Mouse (Mus musculus): ENCODE data around the gene Hk1. TPM values are rescaled to one million over a fixed set of nuclear protein-coding genes. Genes with fewer than 3 reads are reported as not detected.

The Hk1 gene
- 25.9 and 28.2 TPM in 2 replicates for polyA plus RNA-seq (2014; fragmentation: Nextera tagmentation; extraction: Ambion mirVana)

- 85% methylated on average over 1 of the region's 1 CpGs for WGBS
- Histone ChIP-seq H3K27ac (ENCODE audit: low read depth, low read length) (no peak within 1 kb of the TSS), H3K4me2 (ENCODE audit: low read depth, low read length, severe bottlenecking) (no peak within 1 kb of the TSS), H3K4me1 (replicated peaks; ENCODE audit: control insufficient read depth, insufficient read depth, low read length) (no peaks in the 10 kb centered on the region), H3K36me3 (ENCODE audit: control insufficient read depth, insufficient read depth, low read length) (no peaks in the 10 kb centered on the region), H3K27me3 (ENCODE audit: control insufficient read depth, insufficient read depth, low read length) (no peaks in the 10 kb centered on the region), H3K4me3 (ENCODE audit: low read depth, low read length) (no peak within 1 kb of the TSS), H3K9me3 (ENCODE audit: control insufficient read depth, low read length) (no peaks in the 10 kb centered on the region), H3K9ac (ENCODE audit: low read length) (no peak within 1 kb of the TSS)
- ATAC-seq (replicated peaks; ENCODE audit: low FRiP score) (no peak), DNase-seq (ENCODE audit: low spot score) (no peak)
These were observed at the start of gene Hk1 for GRCm38 (mm10) chr10:62379808-62380207. Hk1 (minus strand) TSS chr10:62379908.

DNA sequence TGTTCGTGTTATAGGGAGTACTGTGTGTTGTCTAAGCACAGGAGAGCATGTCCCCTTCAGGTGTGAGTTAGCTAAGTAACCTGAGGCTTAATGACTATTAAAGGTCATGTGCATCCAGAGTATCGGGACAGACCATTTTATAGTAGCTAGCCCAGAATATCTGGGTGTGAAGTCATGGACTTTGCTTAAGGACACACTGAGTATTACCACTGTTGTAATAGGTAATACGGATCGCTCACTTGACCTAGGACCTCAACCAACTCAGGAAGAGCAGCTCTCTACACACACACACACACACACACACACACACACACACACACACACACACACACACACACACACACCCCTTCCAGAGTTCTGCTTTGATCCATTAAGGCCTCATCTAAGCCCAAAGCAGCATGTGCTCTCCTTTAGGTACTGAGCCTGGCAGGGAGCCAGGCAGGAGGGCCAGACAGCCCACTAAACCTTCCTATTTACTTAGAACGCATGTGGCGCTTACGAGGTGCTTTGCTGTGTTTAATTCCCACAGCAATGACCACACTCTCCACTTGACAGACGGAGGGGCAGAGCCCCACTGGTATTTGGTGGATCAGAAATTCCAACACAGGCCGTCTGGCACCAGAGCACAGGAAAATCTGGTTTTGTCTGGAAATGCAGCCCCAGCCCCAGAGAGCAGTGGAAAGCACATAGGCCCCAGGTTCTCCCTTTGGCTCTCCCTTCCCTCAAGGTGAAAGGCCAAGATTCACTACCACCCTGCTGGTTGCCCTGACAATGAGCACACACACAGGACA, 45.6 kb upstream of the Hk1 start:
- Histone ChIP-seq H3K27ac (ENCODE audit: low read depth, low read length) (no peak overlapping the region), H3K4me2 (ENCODE audit: low read depth, low read length, severe bottlenecking) (no peak overlapping the region), H3K4me3 (ENCODE audit: low read depth, low read length) (no peak overlapping the region), H3K36me3 (ENCODE audit: control insufficient read depth, insufficient read depth, low read length) (peaks cover 11% of the 10 kb centered on the region), H3K4me1 (replicated peaks; ENCODE audit: control insufficient read depth, insufficient read depth, low read length) (no peaks in the 10 kb centered on the region), H3K9ac (ENCODE audit: low read length) (no peak overlapping the region), H3K27me3 (ENCODE audit: control insufficient read depth, insufficient read depth, low read length) (no peaks in the 10 kb centered on the region), H3K9me3 (ENCODE audit: control insufficient read depth, low read length) (no peaks in the 10 kb centered on the region)
- ATAC-seq (replicated peaks; ENCODE audit: low FRiP score) (no peak), DNase-seq (ENCODE audit: low spot score) (no peak)
- 55% methylated on average over 9 of the region's 9 CpGs for WGBS

GRCm38 (mm10) chr10:62422255-62422654, 42.5 kb upstream of the Hk1 start, which contains the start of gene Hkdc1:
Hkdc1 (minus strand) TSS chr10:62422491.
- no peak within 1 kb of the TSS for H3K4me2 ChIP-seq (ENCODE audit: low read depth, low read length, severe bottlenecking)
- H3K36me3 ChIP-seq (ENCODE audit: control insufficient read depth, insufficient read depth, low read length), result no peaks in the 10 kb centered on the region
- WGBS, result 50% methylated on average over 15 of the region's 15 CpGs
- DNase-seq (ENCODE audit: low spot score), result no peak
- no peak within 1 kb of the TSS for H3K4me3 ChIP-seq (ENCODE audit: low read depth, low read length)
- no peaks in the 10 kb centered on the region for H3K27me3 ChIP-seq (ENCODE audit: control insufficient read depth, insufficient read depth, low read length)
- no peaks in the 10 kb centered on the region for H3K9me3 ChIP-seq (ENCODE audit: control insufficient read depth, low read length)
- H3K4me1 ChIP-seq (replicated peaks; ENCODE audit: control insufficient read depth, insufficient read depth, low read length), result no peaks in the 10 kb centered on the region
- H3K27ac ChIP-seq (ENCODE audit: low read depth, low read length), result no peak within 1 kb of the TSS
- H3K9ac ChIP-seq (ENCODE audit: low read length), result no peak within 1 kb of the TSS
- ATAC-seq (replicated peaks; ENCODE audit: low FRiP score), result no peak

DNA sequence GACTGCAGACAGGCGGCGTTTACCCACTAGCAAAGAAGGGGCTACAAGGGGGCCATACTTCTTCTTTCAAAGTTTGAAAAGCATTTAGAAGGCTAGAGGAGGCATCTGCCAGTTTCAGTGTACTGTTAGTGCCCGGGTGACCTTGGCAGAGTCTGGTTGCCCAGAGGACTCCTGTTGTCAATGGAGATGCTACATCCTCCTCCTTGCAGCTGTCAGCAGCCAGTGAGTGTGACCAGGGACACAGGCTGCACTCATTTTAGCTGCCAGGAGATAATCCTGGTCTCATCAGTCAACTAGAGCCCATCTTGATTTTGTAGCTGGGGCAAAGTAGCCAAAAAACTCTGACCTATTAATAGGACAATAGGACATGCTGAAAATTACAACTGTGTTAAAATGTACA, 41.4 kb upstream of the Hk1 start:
- Histone ChIP-seq H3K27me3 (ENCODE audit: control insufficient read depth, insufficient read depth, low read length) (no peaks in the 10 kb centered on the region), H3K9ac (ENCODE audit: low read length) (no peak overlapping the region), H3K9me3 (ENCODE audit: control insufficient read depth, low read length) (no peaks in the 10 kb centered on the region), H3K4me1 (replicated peaks; ENCODE audit: control insufficient read depth, insufficient read depth, low read length) (no peaks in the 10 kb centered on the region), H3K4me2 (ENCODE audit: low read depth, low read length, severe bottlenecking) (no peak overlapping the region), H3K27ac (ENCODE audit: low read depth, low read length) (no peak overlapping the region), H3K4me3 (ENCODE audit: low read depth, low read length) (no peak overlapping the region), H3K36me3 (ENCODE audit: control insufficient read depth, insufficient read depth, low read length) (no peaks in the 10 kb centered on the region)
- DNase-seq (ENCODE audit: low spot score) (no peak), ATAC-seq (replicated peaks; ENCODE audit: low FRiP score) (no peak)
- 92% methylated on average over 3 of the region's 3 CpGs for WGBS

GRCm38 (mm10) chr10:62420399-62420798, 40.7 kb upstream of the Hk1 start:
- WGBS, result 77% methylated on average over 6 of the region's 6 CpGs
- no peak overlapping the region for H3K27ac ChIP-seq (ENCODE audit: low read depth, low read length)
- H3K9me3 ChIP-seq (ENCODE audit: control insufficient read depth, low read length), result no peaks in the 10 kb centered on the region
- no peaks in the 10 kb centered on the region for H3K36me3 ChIP-seq (ENCODE audit: control insufficient read depth, insufficient read depth, low read length)
- DNase-seq (ENCODE audit: low spot score) (no peak), ATAC-seq (replicated peaks; ENCODE audit: low FRiP score) (no peak)
- H3K4me1 ChIP-seq (replicated peaks; ENCODE audit: control insufficient read depth, insufficient read depth, low read length), result no peaks in the 10 kb centered on the region
- no peak overlapping the region for H3K4me2 ChIP-seq (ENCODE audit: low read depth, low read length, severe bottlenecking)
- H3K9ac ChIP-seq (ENCODE audit: low read length), result no peak overlapping the region
- no peak overlapping the region for H3K4me3 ChIP-seq (ENCODE audit: low read depth, low read length)
- H3K27me3 ChIP-seq (ENCODE audit: control insufficient read depth, insufficient read depth, low read length), result no peaks in the 10 kb centered on the region

DNA sequence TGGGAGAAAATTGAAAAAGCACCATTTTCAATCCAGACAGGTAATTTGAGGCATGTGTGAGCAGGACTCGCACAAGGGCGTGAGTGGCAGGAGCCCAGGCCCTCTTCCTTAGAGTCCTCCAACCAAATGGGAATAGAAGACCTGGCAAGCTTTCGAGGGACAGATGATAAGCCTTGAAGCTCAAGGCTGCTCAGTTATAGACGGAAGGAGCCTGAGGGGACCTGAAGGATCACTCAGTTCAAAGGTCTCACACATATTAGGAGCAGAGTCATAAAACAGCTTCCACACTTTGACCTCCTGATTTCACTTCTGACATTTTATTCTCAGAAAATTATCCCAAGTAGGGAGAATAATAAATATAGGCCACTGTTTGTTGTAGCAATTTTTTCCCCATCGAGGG, 39.7 kb upstream of the Hk1 start:
- Histone ChIP-seq H3K4me1 (replicated peaks; ENCODE audit: control insufficient read depth, insufficient read depth, low read length) (no peaks in the 10 kb centered on the region), H3K27ac (ENCODE audit: low read depth, low read length) (no peak overlapping the region), H3K9me3 (ENCODE audit: control insufficient read depth, low read length) (no peaks in the 10 kb centered on the region), H3K4me3 (ENCODE audit: low read depth, low read length) (no peak overlapping the region), H3K36me3 (ENCODE audit: control insufficient read depth, insufficient read depth, low read length) (no peaks in the 10 kb centered on the region), H3K9ac (ENCODE audit: low read length) (no peak overlapping the region), H3K4me2 (ENCODE audit: low read depth, low read length, severe bottlenecking) (no peak overlapping the region), H3K27me3 (ENCODE audit: control insufficient read depth, insufficient read depth, low read length) (no peaks in the 10 kb centered on the region)
- 85% methylated on average over 5 of the region's 5 CpGs for WGBS
- DNase-seq (ENCODE audit: low spot score), result no peak
- no peak for ATAC-seq (replicated peaks; ENCODE audit: low FRiP score)

- H3K9ac ChIP-seq (ENCODE audit: low read length), result no peak overlapping the region
- no peak overlapping the region for H3K27ac ChIP-seq (ENCODE audit: low read depth, low read length)
- no peak for DNase-seq (ENCODE audit: low spot score)
- no peaks in the 10 kb centered on the region for H3K4me1 ChIP-seq (replicated peaks; ENCODE audit: control insufficient read depth, insufficient read depth, low read length)
- ATAC-seq (replicated peaks; ENCODE audit: low FRiP score), result no peak
- 55% methylated on average over 7 of the region's 7 CpGs for WGBS
- H3K36me3 ChIP-seq (ENCODE audit: control insufficient read depth, insufficient read depth, low read length), result no peaks in the 10 kb centered on the region
- H3K4me2 ChIP-seq (ENCODE audit: low read depth, low read length, severe bottlenecking), result no peak overlapping the region
- no peaks in the 10 kb centered on the region for H3K9me3 ChIP-seq (ENCODE audit: control insufficient read depth, low read length)
- H3K27me3 ChIP-seq (ENCODE audit: control insufficient read depth, insufficient read depth, low read length), result no peaks in the 10 kb centered on the region
- H3K4me3 ChIP-seq (ENCODE audit: low read depth, low read length), result no peak overlapping the region
These were observed 39.2 kb upstream of the Hk1 start for GRCm38 (mm10) chr10:62418831-62419356.

DNA sequence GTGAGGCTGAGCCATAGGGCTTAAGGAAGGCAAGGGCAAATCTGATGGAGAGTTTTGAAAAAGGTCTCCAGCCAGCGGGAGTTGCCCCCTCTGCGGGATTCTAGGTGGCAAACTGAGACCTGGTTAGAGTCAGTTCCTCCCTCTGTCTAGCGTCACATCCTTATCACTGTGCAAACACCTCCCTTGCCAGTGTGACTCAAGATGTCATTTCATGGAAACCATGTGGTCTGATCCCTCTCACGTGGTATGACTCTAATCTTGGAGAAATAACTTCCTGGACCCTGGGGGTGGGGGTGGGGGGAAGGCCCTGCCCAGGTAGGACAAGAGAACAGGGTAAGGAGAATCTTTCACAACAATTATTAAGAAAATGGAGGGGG, 33.9 kb upstream of the Hk1 start:
- Histone ChIP-seq H3K4me2 (ENCODE audit: low read depth, low read length, severe bottlenecking) (no peak overlapping the region), H3K9me3 (ENCODE audit: control insufficient read depth, low read length) (no peaks in the 10 kb centered on the region), H3K27ac (ENCODE audit: low read depth, low read length) (no peak overlapping the region), H3K36me3 (ENCODE audit: control insufficient read depth, insufficient read depth, low read length) (no peaks in the 10 kb centered on the region), H3K4me3 (ENCODE audit: low read depth, low read length) (no peak overlapping the region), H3K9ac (ENCODE audit: low read length) (no peak overlapping the region), H3K27me3 (ENCODE audit: control insufficient read depth, insufficient read depth, low read length) (no peaks in the 10 kb centered on the region), H3K4me1 (replicated peaks; ENCODE audit: control insufficient read depth, insufficient read depth, low read length) (no peaks in the 10 kb centered on the region)
- DNase-seq (ENCODE audit: low spot score), result no peak
- ATAC-seq (replicated peaks; ENCODE audit: low FRiP score), result no peak
- WGBS, result 54% methylated on average over 4 of the region's 4 CpGs

Measured in forebrain, embryonic 11.5 days (tissue).